Mouse (Mus musculus) lung, adult 2 months (tissue): ENCODE results near the gene Nfkbib.

Experiments used
- CTCF ChIP-seq: fragments of 200-500 bp; IDR thresholded peaks from 2 replicates; pipeline ENCODE4 v1.5.1; 2011; ENCODE audit warnings: mild to moderate bottlenecking, low read length, control low read depth; ENCODE audit not compliant: insufficient read depth
- POLR2A ChIP-seq: fragments of 200-500 bp; IDR thresholded peaks from 2 replicates; pipeline ENCODE4 v1.6.1; 2011; ENCODE audit warnings: low read depth, mild to moderate bottlenecking, control low read depth, low read length, borderline replicate concordance; ENCODE audit errors: extremely low read depth

GRCm38 (mm10) chr7:28767462-28767965, at the start of gene Nfkbib:
- TF ChIP-seq CTCF = no peak
- no peak for TF ChIP-seq POLR2A
